Mouse (Mus musculus): ENCODE measurements at regions not wholly inside any gene's neighbourhood (a gene's known extent, or its start where the extent isn't known, plus 50 kb on each side); places are given as distances from the start of the nearest gene placed in this dataset.
A peak's percentile ranks its signal among the peaks of the same experiment; 100 is the strongest.
"Not testable (repeated sequence)": the region's sequence is repeated elsewhere in the genome, so short reads cannot be mapped to it uniquely, and the experiment has no call there.

- WGBS, result 11% methylated on average over 3 of the region's 3 CpGs
- H3K4me2 ChIP-seq (ENCODE audit: low read length); H3K27me3 ChIP-seq (replicated peaks; ENCODE audit: control insufficient read depth, insufficient read depth, low read length); H3K4me1 ChIP-seq (ENCODE audit: control insufficient read depth, insufficient read depth, low read length); H3K9me3 ChIP-seq (replicated peaks; ENCODE audit: control insufficient read depth, low read length); H3K9ac ChIP-seq (ENCODE audit: low read length); ATAC-seq; H3K27ac ChIP-seq (ENCODE audit: low read depth, low read length); H3K4me3 ChIP-seq (ENCODE audit: low read depth, low read length); H3K36me3 ChIP-seq (ENCODE audit: control insufficient read depth, insufficient read depth, low read length): not testable (repeated sequence)
- DNase-seq (ENCODE audit: low spot score), result peak; percentile 20
These were observed 544.3 kb downstream of the Dad1 start for GRCm38 (mm10) chr14:53709627-53710026.

DNA sequence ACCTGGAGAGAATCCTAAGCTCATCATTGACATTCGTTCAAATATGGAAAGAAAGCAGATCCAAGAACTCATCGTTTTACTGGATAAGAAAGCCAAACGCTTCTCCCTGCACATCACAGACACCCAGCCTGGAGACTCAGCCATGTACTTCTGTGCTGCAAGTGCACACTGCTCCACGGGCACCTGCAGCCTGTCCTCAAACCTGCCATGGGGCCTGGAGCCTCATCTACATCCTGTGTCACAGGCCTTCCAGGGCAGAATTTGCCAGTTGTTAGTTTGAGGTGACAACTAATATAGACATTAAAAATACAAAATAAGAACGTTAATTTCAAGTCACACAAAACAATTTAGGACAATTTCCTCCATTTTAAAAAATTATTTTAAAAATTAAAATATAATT lies 549.6 kb downstream of the Dad1 start:
- not testable (repeated sequence) for H3K9ac ChIP-seq (ENCODE audit: low read length); H3K27ac ChIP-seq (ENCODE audit: low read depth, low read length); H3K4me2 ChIP-seq (ENCODE audit: low read length); H3K9me3 ChIP-seq (replicated peaks; ENCODE audit: control insufficient read depth, low read length); H3K4me3 ChIP-seq (ENCODE audit: low read depth, low read length); H3K36me3 ChIP-seq (ENCODE audit: control insufficient read depth, insufficient read depth, low read length); H3K27me3 ChIP-seq (replicated peaks; ENCODE audit: control insufficient read depth, insufficient read depth, low read length); ATAC-seq; DNase-seq (ENCODE audit: low spot score); H3K4me1 ChIP-seq (ENCODE audit: control insufficient read depth, insufficient read depth, low read length)
- 82% methylated on average over 5 of the region's 5 CpGs for WGBS

DNA sequence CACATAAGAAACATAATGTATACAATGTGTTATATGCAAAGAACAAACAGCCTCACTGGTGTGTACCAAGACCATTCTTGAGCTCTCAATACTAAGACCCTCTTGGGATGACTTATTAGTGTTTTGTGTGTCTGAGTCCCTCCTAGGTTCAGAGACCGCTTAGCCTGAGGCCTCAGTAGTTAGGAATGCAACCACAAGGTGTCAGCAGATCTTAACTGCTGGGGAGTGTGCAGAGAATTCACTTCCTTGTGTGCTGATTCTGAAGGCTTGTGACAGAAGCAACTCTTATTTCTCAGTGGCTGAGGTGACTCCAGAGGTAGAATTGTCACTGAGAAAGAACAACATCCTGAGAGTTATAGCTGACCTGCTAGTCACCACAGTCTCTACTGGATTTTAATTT lies 550.3 kb downstream of the Dad1 start:
- not testable (repeated sequence) for H3K4me1 ChIP-seq (ENCODE audit: control insufficient read depth, insufficient read depth, low read length); H3K36me3 ChIP-seq (ENCODE audit: control insufficient read depth, insufficient read depth, low read length); DNase-seq (ENCODE audit: low spot score); H3K9ac ChIP-seq (ENCODE audit: low read length); H3K27me3 ChIP-seq (replicated peaks; ENCODE audit: control insufficient read depth, insufficient read depth, low read length); H3K4me2 ChIP-seq (ENCODE audit: low read length); H3K9me3 ChIP-seq (replicated peaks; ENCODE audit: control insufficient read depth, low read length); ATAC-seq; H3K27ac ChIP-seq (ENCODE audit: low read depth, low read length); H3K4me3 ChIP-seq (ENCODE audit: low read depth, low read length)
- 38% methylated on average over 1 of the region's 1 CpGs for WGBS

GRCm38 (mm10) chr14:53684100-53684499 lies 569.8 kb downstream of the Dad1 start:
- H3K4me1 ChIP-seq (ENCODE audit: control insufficient read depth, insufficient read depth, low read length); DNase-seq (ENCODE audit: low spot score); H3K4me3 ChIP-seq (ENCODE audit: low read depth, low read length); H3K9me3 ChIP-seq (replicated peaks; ENCODE audit: control insufficient read depth, low read length); H3K4me2 ChIP-seq (ENCODE audit: low read length); H3K27me3 ChIP-seq (replicated peaks; ENCODE audit: control insufficient read depth, insufficient read depth, low read length); H3K9ac ChIP-seq (ENCODE audit: low read length); ATAC-seq; H3K27ac ChIP-seq (ENCODE audit: low read depth, low read length); H3K36me3 ChIP-seq (ENCODE audit: control insufficient read depth, insufficient read depth, low read length): not testable (repeated sequence)
- WGBS, result 86% methylated on average over 4 of the region's 4 CpGs

GRCm38 (mm10) chr14:53683361-53684015 lies 570.4 kb downstream of the Dad1 start:
- H3K9ac ChIP-seq (ENCODE audit: low read length); H3K4me2 ChIP-seq (ENCODE audit: low read length); H3K36me3 ChIP-seq (ENCODE audit: control insufficient read depth, insufficient read depth, low read length); H3K4me1 ChIP-seq (ENCODE audit: control insufficient read depth, insufficient read depth, low read length); H3K27me3 ChIP-seq (replicated peaks; ENCODE audit: control insufficient read depth, insufficient read depth, low read length); DNase-seq (ENCODE audit: low spot score); H3K9me3 ChIP-seq (replicated peaks; ENCODE audit: control insufficient read depth, low read length); H3K4me3 ChIP-seq (ENCODE audit: low read depth, low read length); H3K27ac ChIP-seq (ENCODE audit: low read depth, low read length); ATAC-seq: not testable (repeated sequence)
- WGBS, result 82% methylated on average over 9 of the region's 9 CpGs

DNA sequence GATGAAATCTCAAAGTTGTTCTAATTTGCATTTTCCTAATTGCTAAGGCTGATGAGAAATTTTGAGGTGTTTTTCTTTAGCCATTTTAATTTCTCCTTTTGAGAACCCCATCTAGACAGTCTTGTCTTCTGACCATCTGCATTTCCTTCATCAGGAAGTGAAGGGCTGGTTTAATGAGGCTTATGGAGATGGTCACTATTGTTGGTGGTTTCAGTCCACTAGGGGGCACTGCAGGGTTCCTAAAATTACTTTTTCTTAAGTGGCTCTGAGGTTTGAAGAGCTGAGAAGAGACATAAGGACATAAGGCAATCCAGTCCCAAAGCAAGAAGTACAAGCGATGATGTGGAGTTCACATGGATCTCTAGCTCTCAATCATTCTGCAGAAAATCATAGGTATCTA lies 571.2 kb downstream of the Dad1 start:
- H3K4me2 ChIP-seq (ENCODE audit: low read length); H3K36me3 ChIP-seq (ENCODE audit: control insufficient read depth, insufficient read depth, low read length); H3K4me3 ChIP-seq (ENCODE audit: low read depth, low read length); ATAC-seq; H3K9me3 ChIP-seq (replicated peaks; ENCODE audit: control insufficient read depth, low read length); H3K9ac ChIP-seq (ENCODE audit: low read length); H3K4me1 ChIP-seq (ENCODE audit: control insufficient read depth, insufficient read depth, low read length); DNase-seq (ENCODE audit: low spot score); H3K27ac ChIP-seq (ENCODE audit: low read depth, low read length); H3K27me3 ChIP-seq (replicated peaks; ENCODE audit: control insufficient read depth, insufficient read depth, low read length): not testable (repeated sequence)
- 96% methylated on average over 1 of the region's 1 CpGs for WGBS

DNA sequence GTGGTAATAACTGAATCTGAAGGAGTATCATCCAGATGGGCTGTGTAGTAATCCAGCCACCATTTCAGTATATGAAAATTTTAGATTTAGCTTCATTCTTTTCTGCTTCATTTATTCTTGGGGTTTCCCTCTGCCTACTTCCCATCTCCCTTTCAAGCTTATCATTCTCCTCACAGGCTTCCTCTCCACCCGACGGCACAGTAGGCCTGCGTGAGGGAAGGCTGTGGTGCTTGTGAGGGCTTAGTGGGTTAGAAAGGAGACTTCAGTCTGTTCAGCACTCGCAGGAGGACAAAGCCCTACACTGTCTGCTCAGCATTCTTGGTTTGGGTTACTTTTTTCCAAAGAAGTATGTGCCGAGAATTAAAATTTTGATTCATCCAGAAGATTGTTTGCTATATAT lies 572.6 kb downstream of the Dad1 start:
- H3K9me3 ChIP-seq (replicated peaks; ENCODE audit: control insufficient read depth, low read length); H3K4me2 ChIP-seq (ENCODE audit: low read length); H3K27me3 ChIP-seq (replicated peaks; ENCODE audit: control insufficient read depth, insufficient read depth, low read length); DNase-seq (ENCODE audit: low spot score); H3K9ac ChIP-seq (ENCODE audit: low read length); ATAC-seq; H3K4me1 ChIP-seq (ENCODE audit: control insufficient read depth, insufficient read depth, low read length); H3K36me3 ChIP-seq (ENCODE audit: control insufficient read depth, insufficient read depth, low read length); H3K4me3 ChIP-seq (ENCODE audit: low read depth, low read length); H3K27ac ChIP-seq (ENCODE audit: low read depth, low read length): not testable (repeated sequence)
- 84% methylated on average over 5 of the region's 5 CpGs for WGBS

GRCm38 (mm10) chr14:53665681-53666080 lies 588.2 kb downstream of the Dad1 start:
- not testable (repeated sequence) for H3K4me3 ChIP-seq (ENCODE audit: low read depth, low read length); H3K9ac ChIP-seq (ENCODE audit: low read length); H3K27ac ChIP-seq (ENCODE audit: low read depth, low read length); H3K4me2 ChIP-seq (ENCODE audit: low read length); H3K4me1 ChIP-seq (ENCODE audit: control insufficient read depth, insufficient read depth, low read length); ATAC-seq; H3K9me3 ChIP-seq (replicated peaks; ENCODE audit: control insufficient read depth, low read length); H3K27me3 ChIP-seq (replicated peaks; ENCODE audit: control insufficient read depth, insufficient read depth, low read length); H3K36me3 ChIP-seq (ENCODE audit: control insufficient read depth, insufficient read depth, low read length)
- peak; percentile 67 for DNase-seq (ENCODE audit: low spot score)
- WGBS, result 25% methylated on average over 2 of the region's 2 CpGs

DNA sequence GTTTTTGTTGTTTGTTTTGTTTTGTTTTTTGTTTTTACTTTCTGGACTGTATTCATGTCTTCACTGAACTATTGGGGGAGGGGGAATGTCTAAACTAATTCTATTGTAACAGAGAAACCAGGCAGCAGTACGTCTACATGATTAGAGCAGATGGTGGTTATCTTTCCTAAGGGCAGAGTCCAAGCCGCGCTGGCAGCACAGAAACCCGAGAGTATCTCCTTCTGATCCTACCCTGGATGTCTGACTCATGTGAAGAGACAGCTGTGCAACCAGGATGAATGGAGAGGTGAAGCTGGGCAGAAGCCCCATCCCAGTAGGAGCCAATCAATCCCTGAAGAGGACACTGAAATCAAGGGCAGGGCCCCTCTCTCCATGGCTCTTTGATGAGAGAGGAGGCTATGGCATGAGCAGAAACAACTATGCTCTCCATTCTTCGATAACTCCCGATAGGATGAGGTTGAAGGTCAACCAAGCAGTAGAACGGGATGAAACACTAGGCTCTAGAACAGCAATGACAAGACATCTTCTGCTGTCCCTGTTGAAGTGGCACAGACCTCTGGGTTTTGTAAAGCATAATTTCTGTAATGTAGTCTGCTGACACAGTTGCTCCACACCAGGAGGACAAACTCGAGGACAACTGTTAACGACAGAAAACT lies 591.1 kb downstream of the Dad1 start:
- H3K36me3 ChIP-seq (ENCODE audit: control insufficient read depth, insufficient read depth, low read length); H3K27ac ChIP-seq (ENCODE audit: low read depth, low read length); H3K9ac ChIP-seq (ENCODE audit: low read length); H3K9me3 ChIP-seq (replicated peaks; ENCODE audit: control insufficient read depth, low read length); ATAC-seq; DNase-seq (ENCODE audit: low spot score); H3K4me3 ChIP-seq (ENCODE audit: low read depth, low read length); H3K4me1 ChIP-seq (ENCODE audit: control insufficient read depth, insufficient read depth, low read length); H3K4me2 ChIP-seq (ENCODE audit: low read length); H3K27me3 ChIP-seq (replicated peaks; ENCODE audit: control insufficient read depth, insufficient read depth, low read length): not testable (repeated sequence)
- WGBS, result 81% methylated on average over 7 of the region's 9 CpGs

All from forebrain, embryonic 14.5 days (tissue).